Mouse (Mus musculus): Measurements from ENCODE around the gene Cldn6. TPM values are rescaled to one million over a fixed set of nuclear protein-coding genes. Genes with fewer than 3 reads are reported as not detected.
A peak's percentile ranks its signal among the peaks of the same experiment; 100 is the strongest.

The Cldn6 gene
- not detected in 2 replicates for total RNA-seq (2021)
- long read RNA-seq: 0 reads

DNA sequence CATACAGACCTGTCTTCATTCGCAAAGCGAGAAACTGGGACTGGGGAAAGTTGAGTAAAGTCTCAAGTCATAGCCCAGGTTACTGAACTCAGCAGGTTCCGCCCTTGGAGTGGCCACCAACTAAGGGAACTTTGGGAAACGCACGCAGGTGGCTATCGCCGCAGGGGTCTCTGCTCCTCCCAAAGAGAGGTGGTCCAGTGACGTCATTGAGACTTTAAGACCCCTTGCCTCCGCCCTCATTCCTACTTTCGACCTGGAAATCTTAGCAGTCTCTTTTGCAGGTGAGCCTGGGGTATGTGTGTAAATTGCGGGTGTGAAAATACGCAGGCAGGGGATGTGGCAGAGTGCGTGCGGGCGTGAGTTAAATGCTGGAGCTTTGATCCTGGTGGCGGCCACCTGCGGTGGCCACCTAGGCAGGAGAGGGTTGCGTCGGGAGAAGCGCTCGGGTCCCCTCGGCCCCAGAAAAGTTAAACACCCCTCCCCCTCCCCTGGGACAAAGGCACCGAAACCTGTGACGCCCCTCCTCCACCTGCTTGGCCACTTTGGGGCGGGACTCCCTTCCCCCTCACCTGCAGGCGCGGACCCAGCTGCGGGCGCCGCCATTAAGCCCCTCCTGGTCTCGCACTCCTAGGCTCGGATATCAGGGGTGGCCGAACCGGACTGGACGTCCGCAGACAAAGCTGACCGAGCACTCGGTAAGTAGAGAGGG is at the start of gene Cldn6:
Gene Cldn6 (plus strand): TSS at position 123 of the 709 bp plus-strand sequence.
- DNase-seq: no peak

DNA sequence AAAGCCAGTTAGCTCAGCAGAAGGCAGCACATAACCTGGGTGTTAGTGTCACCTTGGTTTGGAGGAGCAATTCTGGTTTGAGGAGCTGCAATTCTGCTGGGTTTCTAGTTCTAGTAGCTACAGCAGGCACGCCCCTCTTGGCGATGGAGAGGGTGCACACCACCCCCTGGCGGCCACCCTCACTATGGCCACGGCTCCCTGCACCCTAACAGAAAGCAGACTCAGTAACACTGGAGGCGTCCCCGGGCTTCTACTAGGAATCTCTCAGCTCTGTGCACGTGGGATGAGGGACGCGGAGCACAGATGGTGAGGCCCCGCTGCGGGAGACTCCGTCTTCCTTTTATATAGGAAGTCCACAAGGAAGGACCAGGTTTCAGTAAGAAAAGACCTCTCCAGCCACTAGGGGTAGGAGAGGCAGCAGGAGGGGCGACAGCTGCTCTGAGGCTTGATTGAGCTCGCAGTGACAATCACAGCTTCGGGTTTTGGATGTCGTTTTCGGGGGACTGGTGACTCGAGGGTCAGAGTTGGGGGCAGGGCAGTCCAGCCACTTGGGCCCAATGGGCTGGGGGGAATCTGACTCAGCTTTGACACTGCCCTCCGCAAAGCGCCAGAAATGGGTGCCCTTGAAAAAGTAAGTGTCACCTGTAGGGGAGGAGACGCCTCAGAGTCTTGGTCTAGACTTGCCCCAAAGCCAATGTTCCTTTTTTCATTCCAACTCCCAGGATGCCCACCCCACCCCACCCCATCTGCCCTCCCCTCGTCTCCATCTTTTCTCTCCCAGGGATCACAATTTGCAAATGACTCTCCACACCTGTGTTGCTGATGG is 48.6 kb upstream of the Cldn6 start:
- peak; percentile 85 for DNase-seq

DNA sequence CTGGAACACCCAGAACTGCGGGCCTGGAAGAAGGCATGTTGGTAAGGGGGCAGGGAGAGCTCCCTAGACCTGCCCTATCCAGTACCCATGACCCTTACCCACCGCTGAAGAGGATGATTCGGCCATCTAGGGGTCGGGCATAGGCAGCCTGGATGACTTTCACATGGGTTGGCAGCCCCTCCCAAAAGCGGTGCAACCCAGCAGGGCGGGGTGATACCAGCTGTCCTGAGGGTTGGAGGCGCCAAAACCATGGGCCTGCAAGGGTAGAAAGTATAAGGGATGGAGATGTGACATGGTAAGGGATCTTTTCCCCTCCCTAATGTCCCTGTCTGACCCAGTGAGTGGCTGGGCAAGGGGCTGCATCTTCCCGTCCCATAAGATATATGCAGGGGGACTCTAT is 47.8 kb upstream of the Cldn6 start:
- no peak for DNase-seq

DNA sequence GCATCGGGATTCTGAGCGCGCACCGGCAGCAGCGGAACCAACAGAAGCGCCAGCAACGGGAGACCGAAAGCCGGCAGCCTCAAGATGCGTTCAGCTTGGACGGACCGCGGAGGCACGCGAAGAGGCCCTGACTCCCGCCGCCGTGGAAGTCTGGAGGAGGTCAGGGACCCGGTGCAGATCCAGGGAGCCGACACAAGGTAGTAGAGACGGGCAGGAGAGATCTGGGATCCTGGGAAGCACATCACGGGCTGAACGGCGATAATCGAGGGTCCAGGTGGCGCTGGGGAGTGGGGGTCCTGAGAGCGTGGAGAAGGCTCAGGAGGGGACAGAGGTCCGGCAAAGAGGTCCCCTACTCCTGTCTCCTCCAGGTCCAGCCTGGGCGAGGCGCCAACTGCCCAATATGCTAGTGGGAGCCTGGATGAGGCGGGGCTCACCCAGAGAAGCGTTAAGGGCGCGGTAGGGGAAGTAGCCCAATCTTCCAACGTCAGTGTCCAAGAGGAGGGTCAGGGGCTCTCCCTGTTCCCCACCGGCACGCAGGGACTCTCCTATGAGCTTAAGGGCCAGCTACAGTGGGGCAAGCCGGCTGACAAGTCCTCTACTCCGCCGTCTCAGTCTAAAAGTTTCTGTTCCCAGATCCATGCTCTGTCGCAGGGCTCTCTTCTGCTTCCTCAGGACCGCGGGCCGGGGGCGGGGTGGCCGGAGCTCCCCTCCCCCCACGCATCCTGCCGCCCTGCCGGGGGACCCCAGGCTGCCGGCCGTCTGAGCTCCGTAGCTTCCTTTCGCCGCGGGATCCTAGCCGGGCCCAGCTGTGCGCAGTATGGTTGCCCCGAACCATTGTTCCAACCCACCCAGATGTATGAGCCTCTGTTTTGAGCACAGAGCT is 34.2 kb upstream of the Cldn6 start, which contains the start of gene Mmp25:
Gene Mmp25 (minus strand): TSS at position 665 of the 883 bp plus-strand sequence.
- peak; percentile 28 for DNase-seq

DNA sequence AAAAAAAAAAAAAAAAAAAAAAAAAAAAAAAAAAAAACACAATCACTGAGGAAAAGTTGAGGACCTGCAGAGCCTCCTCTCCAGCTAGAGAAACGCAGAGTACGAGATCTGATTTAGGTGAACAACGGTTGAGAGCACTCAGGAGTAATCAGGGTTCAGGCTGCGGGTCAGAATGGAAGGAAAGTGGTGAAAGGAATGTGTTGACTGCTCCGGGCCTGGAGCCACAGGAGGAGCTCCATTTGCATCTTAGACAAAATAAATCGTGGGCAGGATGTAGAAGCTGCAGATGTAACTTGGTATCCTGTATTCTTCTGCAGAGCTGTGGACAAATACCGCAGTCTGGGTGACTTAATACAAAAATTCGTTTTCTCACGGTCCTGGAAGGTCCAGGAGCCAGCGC is 33.2 kb upstream of the Cldn6 start:
- DNase-seq: no peak

DNA sequence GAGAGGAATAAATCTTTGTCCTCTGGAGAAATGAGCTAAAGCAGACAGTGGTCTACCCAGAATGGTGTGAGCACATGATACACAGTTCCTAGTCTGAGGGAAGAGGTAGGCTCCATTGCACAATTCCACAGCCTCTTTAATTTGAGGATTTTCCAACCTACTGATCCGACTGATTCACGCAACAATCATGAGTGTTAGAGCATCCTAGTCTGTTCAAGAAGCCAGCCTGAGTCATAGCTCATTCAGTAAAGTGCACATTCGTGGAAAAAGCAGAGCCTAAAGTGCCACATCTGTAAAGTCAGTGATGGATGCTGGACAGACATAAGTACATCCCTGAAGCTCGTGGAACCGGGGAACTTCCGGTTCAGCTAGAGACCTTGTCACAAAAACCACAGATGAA is 27.7 kb upstream of the Cldn6 start:
- no peak for DNase-seq

DNA sequence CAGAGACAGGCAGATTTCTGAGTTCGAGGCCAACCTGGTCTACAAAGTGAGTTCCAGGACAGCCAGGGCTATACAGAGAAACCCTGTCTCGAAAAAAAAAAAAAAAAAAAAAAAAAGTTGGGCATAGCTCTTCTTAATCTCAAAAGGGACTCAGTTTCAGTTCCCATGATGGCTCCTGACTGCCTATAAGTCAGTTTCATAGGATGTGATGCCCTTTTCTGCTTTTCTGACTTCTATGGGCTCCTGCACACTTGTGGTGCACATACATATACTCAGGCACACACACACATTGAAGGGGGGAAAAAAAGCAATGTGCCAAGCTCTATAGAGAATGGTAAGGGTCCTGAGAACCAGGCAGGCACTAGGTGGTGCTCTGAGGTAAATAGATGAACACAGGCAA is 25.7 kb upstream of the Cldn6 start:
- DNase-seq: no peak

DNA sequence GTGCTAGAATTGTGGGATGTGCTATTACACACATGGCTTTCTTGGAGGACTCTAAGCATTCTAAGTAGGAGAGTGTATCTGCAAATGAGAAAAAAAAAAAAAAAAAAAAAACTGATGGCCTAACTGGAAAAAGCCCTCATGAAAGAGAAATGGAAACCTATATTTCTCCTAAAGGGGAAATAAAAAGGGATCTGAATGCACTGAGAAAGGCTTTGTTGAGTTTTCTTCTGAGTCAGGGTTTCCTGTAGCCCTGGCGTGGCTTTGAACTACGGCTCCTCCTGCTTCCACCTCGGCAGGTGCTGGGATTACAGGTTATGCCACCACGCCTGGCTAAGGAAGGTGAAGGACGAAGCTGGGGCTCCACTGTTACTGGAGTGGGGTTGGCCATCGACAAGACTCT is 25.0 kb upstream of the Cldn6 start:
- no peak for DNase-seq

DNA sequence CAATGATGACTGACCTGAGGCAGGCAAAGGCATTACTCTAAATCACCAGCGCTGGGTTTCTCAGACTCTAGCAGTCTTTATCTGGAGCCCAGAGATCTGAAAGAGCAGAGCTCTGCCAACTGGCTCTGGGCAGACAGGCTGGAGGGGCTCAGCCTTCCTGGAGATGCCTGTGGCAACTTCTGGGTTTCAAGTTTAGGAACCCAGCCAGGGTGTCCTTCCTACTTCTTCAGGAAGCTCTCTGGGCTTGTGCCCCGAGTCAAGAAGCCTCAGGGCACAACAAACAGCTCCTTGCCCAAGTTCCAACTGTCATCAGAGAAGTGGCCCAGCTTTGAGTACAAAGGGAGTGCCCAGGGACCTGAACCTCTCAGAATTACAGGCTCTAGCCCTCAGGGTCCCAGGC is 24.6 kb upstream of the Cldn6 start:
- no peak for DNase-seq

DNA sequence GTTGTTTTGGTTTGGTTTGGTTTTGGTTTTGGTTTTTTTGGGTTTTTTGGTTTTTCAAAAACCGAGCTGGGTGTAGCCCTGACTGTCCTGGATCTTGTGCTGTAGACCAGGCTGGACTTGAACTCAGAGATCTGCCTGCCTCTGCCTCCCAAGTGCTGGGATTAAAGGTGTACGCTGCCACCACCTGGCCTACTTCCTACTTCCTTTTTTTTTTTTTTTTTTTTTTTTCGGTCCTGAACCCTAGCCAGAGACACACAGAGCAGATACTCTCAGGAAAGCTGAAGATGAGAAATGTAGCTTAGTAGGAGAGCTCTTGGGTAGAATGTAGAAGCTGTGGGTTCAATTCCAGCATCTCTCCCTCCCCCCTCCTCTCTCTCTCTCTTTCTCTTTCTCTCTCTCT is 20.6 kb upstream of the Cldn6 start:
- DNase-seq: no peak

DNA sequence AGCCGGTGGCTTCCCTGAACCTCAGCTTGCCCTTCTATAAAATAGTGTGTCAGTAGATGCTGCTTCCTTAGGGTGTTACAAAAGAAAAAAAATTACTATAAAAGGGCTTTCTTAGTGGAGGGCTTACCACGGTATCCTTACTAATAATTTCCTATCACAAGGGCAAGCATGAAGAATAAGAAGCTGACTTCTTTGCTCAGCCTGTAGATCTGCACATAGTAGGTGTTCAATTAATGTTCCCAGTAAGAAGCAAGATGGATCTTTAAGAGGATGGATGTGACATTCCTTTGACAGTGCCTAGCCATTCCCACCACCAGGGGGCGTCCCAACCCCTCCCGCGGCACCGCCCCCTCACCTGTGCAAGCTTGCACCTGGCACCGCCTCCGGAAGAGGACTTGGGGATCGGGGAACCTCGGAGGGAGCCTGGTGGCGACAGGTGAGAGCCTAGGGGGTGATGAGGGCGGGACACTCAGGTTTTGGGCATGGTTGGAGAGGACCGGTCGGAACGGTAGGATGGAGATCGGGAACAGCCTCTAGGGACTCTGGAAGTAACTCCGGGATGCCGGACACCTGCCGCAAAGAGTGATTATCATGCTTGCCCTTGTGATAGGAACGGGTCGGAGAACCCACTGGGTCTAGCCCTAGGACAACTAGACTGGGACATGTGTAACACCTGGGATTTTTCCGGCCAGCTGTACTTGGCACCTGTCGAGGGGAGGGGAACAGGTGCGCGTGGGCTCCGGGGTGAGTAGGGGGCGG is 18.8 kb upstream of the Cldn6 start, which contains the start of gene Bicdl2:
Gene Bicdl2 (plus strand): TSS at position 390 of the 759 bp plus-strand sequence.
- peak; percentile 63 for DNase-seq

DNA sequence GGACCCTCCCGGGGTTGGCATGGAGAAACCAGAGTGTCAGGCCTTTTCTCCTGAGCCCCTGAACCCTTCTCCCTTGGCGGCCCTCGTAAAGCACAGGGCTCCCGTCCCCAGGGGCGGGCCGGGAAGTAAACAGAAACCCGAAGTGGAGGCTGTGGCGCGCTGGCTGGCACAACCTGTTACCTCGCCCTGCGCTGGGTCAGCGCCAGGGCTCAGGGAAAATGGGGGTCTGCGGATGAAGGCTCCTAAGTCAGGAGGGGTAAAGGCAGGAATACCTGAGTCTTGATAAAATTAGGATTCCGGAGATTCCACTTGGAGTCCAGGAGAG is 18.2 kb upstream of the Cldn6 start:
- no peak for DNase-seq

DNA sequence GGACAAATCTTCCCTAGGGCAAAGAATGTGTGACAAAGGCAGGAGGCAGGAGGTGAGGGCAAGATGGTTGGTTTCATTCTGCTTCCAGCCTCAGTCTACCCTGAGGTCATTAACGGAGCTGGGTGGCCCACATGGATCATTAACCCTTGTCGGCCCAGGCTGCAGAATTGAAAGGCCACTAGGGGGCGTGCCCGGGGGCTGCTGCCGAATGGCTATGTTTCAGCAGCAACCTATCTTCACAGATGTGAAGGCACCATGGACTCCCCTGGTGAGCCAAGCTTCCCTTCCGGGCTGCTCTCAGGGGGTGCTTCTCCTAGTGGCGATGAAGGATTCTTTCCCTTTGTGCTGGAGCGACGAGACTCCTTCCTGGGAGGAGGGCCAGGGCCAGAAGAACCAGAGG is 17.5 kb upstream of the Cldn6 start:
- DNase-seq: peak; percentile 17

DNA sequence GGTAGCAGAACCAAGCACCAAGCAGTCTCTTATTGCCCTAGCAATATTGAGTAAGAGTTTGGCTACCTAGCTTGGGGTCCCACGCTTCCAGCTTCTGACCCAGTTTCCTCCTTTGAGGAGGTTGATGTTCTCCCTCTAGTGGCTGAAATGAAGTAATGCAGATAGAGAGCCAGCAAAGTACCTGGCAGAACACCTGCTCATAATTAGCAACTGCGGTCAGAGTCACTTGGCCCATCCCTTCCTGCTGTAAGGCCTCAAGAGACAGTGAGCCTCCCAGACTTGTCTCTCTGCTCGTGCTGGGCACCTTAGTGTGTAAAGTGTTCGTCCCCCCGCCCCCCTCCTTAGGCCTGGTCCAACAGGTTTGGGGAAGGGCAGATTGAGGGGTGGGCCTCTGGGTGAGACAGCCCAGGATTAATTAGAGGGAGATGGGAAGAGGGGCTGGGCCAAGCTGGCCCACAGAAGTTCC is 14.5 kb upstream of the Cldn6 start:
- DNase-seq: no peak

DNA sequence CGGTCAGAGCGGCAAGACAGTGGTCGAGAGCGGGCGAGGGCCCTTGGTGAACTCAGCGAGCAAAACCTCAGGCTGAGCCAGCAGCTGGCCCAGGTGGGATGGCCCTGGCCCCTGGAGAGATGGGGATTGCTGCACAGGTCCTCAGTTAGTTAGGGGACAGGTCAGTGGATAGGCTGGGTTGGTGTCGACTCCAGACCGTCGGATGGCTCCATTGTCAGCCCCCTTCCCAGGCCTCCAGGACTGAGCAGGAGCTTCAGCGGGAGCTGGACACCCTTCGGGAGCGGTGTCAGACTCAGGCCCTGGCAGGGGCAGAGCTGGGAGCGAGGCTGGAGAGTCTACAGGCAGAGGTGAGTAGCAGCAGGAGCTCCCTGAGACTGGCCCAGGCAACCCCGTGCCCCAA is 13.5 kb upstream of the Cldn6 start:
- no peak for DNase-seq

DNA sequence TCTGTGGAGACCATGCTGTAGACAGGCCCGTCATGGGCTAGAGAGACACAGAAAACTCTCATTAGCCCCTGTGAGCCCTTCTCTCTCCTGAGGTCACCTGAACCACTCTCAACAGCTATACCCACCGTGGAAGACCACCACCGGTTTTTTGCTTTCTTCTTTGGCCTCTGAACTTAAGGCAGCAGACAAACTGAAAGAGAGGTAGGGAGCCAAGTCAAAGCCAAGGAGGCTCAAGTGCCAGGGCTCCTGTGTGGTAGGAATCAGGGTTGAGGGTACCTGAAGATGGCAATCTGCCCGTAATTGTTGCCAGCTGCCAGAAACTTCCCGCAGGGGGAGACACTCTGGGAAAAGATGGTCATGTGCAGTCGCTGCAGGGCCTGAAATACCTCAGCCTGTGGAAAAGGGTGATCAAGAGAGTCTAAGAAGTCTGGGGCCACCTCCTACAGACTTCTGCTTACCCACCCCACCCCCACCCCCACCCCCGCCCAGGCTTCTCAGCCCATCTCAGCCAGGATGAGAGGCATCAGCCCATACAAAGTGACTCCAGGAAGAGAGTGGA is 8.5 kb upstream of the Cldn6 start:
- DNase-seq: no peak

DNA sequence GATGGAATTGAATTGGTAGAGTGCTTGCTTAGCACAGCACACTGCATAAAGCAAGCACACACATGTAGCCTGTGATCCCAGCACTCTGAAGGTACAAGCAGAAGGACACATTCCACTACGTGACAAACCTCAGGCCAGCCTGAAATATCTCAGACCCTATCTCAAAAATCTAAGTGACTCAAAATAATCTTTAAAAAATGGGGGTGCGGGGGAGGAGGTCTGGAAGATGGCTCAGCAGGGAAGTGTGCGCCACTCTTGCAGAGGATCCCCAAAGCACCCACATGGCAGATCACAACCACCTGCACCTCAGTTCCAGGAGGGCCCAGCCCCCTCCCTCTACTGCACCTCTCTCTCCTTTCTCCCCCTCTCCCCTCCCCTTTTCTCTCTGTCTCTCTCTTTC is 7.5 kb upstream of the Cldn6 start:
- no peak for DNase-seq

DNA sequence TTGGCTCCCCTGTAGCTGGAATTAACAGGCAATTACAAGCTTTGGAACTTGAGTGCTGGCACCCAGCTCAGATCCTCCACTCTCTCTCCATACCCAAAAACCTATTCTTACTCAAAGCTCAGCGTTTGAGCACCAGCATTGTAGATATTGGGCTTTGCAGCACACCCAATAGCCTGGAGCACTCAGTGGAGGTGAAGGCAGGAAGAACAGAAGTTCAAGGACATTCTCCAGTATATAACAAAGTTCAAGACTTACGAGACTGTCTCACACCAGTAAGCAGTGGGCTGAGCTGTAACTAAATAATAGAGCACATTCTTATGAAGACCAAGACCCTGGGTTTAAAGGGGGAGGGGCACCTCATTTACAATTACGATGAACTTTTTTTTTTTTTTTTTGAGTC is 6.3 kb upstream of the Cldn6 start:
- DNase-seq: no peak

DNA sequence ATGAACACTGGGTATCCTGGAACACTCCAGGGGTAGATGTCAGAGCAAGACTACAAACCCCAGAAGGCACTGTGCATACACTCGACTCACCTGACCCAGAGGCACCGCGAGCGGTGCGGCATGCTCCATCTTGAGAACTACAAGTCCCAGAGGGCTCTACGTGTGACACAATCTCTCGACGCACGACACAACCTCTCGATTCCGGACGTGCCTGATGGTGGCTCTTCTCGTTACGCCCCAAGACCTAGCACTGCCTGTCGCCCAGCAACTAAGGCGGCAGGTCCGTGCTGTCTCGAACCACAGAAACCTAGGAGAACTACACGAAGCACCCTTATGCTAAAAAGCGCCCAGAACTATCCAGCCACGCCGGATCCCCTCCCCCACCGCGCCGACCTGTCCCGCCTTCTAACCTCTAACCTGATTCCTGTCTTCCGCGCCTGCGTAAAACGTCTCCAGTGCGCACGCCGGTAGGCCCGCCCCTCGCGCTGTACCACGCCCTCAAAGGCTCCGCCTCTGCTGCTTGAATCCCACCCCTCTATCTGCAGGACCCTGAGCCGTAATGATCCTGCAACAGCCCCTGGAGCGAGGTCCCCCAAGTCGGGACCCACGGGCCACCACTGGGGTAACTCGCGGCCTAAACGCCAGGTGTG is 5.5 kb upstream of the Cldn6 start, which contains the start of the genes Hcfc1r1 and Thoc6:
Gene Hcfc1r1 (plus strand): TSS at position 173 of the 650 bp plus-strand sequence.
Gene Thoc6 (minus strand): TSS at position 459 of the 650 bp plus-strand sequence.
- peak; percentile 92 for DNase-seq

DNA sequence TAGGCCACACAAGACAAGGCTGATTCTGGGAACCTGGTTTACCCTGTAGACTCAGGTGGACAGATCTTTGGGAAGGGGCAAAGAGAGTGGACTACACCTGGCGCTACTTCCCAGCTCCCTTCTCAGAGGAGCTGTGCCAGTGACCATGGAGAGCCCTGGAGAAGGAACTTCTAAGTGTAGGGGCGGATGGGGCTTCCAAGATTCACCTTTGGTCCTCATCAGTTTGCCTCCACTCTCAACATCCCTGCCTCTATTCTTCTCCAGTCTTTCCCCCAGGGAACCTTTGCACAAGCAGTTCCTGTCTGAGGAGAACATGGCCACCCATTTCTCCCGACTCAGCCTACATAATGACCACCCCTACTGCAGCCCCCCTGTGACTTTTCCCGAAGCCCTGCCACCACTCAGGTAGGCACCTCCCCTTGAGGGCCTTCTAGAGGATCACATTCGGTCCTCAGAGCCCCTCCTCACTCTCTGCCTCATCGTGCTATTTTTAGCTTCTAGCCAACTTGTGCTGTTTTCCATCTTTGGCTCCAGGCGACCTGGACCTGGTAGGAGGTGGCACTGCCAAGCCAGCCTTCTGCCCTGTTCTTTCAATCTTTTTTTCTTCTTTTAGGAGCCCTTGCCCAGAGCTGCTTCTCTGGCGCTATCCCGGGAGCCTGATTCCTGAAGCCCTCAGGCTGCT is 4.6 kb upstream of the Cldn6 start:
- peak; percentile 15 for DNase-seq

Measured in adrenal gland, postnatal 25 days (tissue).